Mouse (Mus musculus) layer of hippocampus, postnatal 36 days (tissue): Measurements from ENCODE around the gene Snap29. TPM values are rescaled to one million over a fixed set of nuclear protein-coding genes. Genes with fewer than 3 reads are reported as not detected.

ENCODE experiments used
- DNase-seq, 2 experiments: peaks; one replicate each; pipeline ENCODE4 v3.0.0; 2022
- total RNA-seq, 2 experiments: library from RNA; stranded (reverse); gene quantifications; 2 replicates each; pipeline ENCODE4 v1.2.3; 2021

Gene Snap29
- total RNA-seq, 2 experiments from 2014 or later, result 22.7 to 22.9 TPM

GRCm38 (mm10) chr16:17474761-17475160 lies 69.0 kb downstream of the Snap29 start:
- DNase-seq, result no peak

- DNase-seq, result no peak
These were observed 69.5 kb downstream of the Snap29 start for GRCm38 (mm10) chr16:17475326-17475725.

GRCm38 (mm10) chr16:17478331-17478943 lies 72.7 kb downstream of the Snap29 start:
- no peak for DNase-seq

Other genes starting within 250 kb of the Snap29 start
- 100 to 1,000 TPM; 157 to 159 TPM for gene Ube2l3, start 203.3 kb upstream of the Snap29 start, total RNA-seq
- 1 to 10 TPM; 3.0 to 3.5 TPM for gene Rimbp3, start 197.4 kb upstream of the Snap29 start, total RNA-seq
- gene Hic2, start 172.4 kb upstream of the Snap29 start, total RNA-seq, result 1 to 10 TPM; 4.5 to 5.9 TPM
- gene Tmem191c, start 129.9 kb upstream of the Snap29 start, total RNA-seq, result 100 to 1,000 TPM in 1 of 2 experiments, 10 to 100 TPM in 1; 91.2 to 112 TPM
- 1 to 10 TPM in 1 of 2 experiments, under 1 TPM in 1; 0.97 to 1.1 TPM for gene Serpind1, start 74.6 kb upstream of the Snap29 start, total RNA-seq
- gene Pi4ka, start 328 bp downstream of the Snap29 start, total RNA-seq, result 100 to 1,000 TPM; 270 to 271 TPM
- 10 to 100 TPM; 36.7 to 41.0 TPM for gene Crkl, start 46.0 kb downstream of the Snap29 start, total RNA-seq
- gene Aifm3, start 83.6 kb downstream of the Snap29 start, total RNA-seq, result 100 to 1,000 TPM in 1 of 2 experiments, 10 to 100 TPM in 1; 99.3 to 111 TPM
- 100 to 1,000 TPM; 192 to 199 TPM for gene Lztr1, start 102.7 kb downstream of the Snap29 start, total RNA-seq
- 10 to 100 TPM; 38.6 to 44.6 TPM for gene Thap7, start 125.2 kb downstream of the Snap29 start, total RNA-seq
- under 1 TPM; 0.42 to 0.76 TPM for gene Lrrc74b, start 155.3 kb downstream of the Snap29 start, total RNA-seq
- gene P2rx6, start 155.9 kb downstream of the Snap29 start, total RNA-seq, result under 1 TPM; 0.58 to 0.67 TPM
- 100 to 1,000 TPM in 1 of 2 experiments, 10 to 100 TPM in 1; 93.8 to 104 TPM for gene Slc7a4, start 177.2 kb downstream of the Snap29 start, total RNA-seq
- gene Smpd4, start 213.4 kb downstream of the Snap29 start, total RNA-seq, result 10 to 100 TPM; 48.9 to 60.5 TPM
- gene Ccdc74a, start 240.5 kb downstream of the Snap29 start, total RNA-seq, result 10 to 100 TPM; 37.3 to 37.9 TPM